Mouse (Mus musculus) MEL (cell line): ENCODE measurements at regions not wholly inside any gene's neighbourhood (a gene's known extent, or its start where the extent isn't known, plus 50 kb on each side); places are given as distances from the start of the nearest gene placed in this dataset.

Experiments
- CTCF ChIP-seq, 3 experiments: IDR thresholded peaks in 2 of 3; conservative IDR thresholded peaks in 1 of 3; 2 replicates each; pipeline ENCODE4 v1.5.1; 2011 to 2012; ENCODE audit warnings: low read length in 3 of 3, low read depth in 2 of 3, mild to moderate bottlenecking in 2 of 3, improper control_type of control experiment in 1 of 3, inconsistent platforms in 1 of 3, mixed read lengths in 1 of 3, moderate library complexity in 1 of 3; ENCODE audit not compliant: control insufficient read depth in 1 of 3, insufficient read depth in 1 of 3, poor library complexity in 1 of 3, severe bottlenecking in 1 of 3
- ETS1 ChIP-seq: IDR thresholded peaks from 2 replicates; pipeline ENCODE4 v1.6.1; 2012; ENCODE audit warnings: low read depth, mild to moderate bottlenecking, inconsistent platforms, low read length, improper control_type of control experiment, moderate library complexity

DNA sequence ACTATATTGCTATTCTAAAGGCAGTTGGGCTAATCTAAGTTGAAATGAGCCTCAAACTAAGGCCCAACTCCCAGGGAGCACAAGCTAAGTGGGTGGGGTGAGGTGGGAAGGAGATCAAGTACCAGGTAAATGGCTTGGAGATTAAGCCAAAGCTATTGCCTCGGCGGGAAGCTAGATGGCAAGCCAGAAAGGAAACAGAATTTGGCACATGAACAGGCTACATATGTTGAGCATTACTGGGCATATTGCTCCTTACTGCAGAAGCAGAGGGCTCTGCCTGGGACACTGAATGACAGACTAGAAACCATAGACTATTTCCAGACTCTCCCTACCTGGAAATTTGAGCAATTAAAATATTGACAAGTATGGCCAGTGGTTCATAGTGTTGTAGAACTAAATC lies 83.1 kb upstream of the Zbtb20 start:
- TF ChIP-seq CTCF (IDR thresholded peaks at IDR 0.05 in 2 of 3, conservative IDR thresholded peaks at IDR 0.05 in 1 of 3; ENCODE audit: control insufficient read depth in 1 of 3, insufficient read depth in 1 of 3, low read depth in 2 of 3, low read length in 3 of 3, poor library complexity in 1 of 3, severe bottlenecking in 1 of 3) (no peak), ETS1 (no peak)
